Mouse (Mus musculus): ENCODE data around the gene Sycp2.

GRCm38 (mm10) chr2:178324410-178324809 lies 83.1 kb downstream of the Sycp2 start:
- TF ChIP-seq CTCF (IDR thresholded peaks at IDR 0.05; ENCODE audit: control insufficient read depth, insufficient read depth, insufficient replicate concordance, low read depth, low read length) (no peak), POLR2A (IDR thresholded peaks at IDR 0.05; ENCODE audit: control insufficient read depth, low read depth, low read length) (no peak)

All from testis, adult 2 months (tissue).